Mouse (Mus musculus) left cerebral cortex, adult 2 months (tissue): ENCODE measurements around the gene Nipa2. TPM values are rescaled to one million over a fixed set of nuclear protein-coding genes. Genes with fewer than 3 reads are reported as not detected.
A peak's percentile ranks its signal among the peaks of the same experiment; 100 is the strongest.

ENCODE experiments used
- DNase-seq, 2 experiments: peaks; one replicate each; pipeline ENCODE4 v3.0.0; 2021 to 2022; ENCODE audit warnings: low spot score in 2 of 2, mixed read lengths in 1 of 2; ENCODE audit errors: extremely low spot score in 1 of 2
- H3K27ac ChIP-seq: fragments of 200-600 bp; 2 replicates; pipeline ENCODE4 v1.8.1; 2022
- H3K4me3 ChIP-seq: fragments of 200-600 bp; 2 replicates; pipeline ENCODE4 v1.8.1; 2022
- CTCF ChIP-seq: fragments of 200-600 bp; IDR thresholded peaks from 2 replicates; pipeline ENCODE4 v1.8.1; 2022; ENCODE audit warnings: antibody characterized with exemption, mild to moderate bottlenecking, moderate library complexity
- intact Hi-C: fragments of 180-260 bp; cut with DNase I; formaldehyde crosslinking; loops from one replicate; pipeline ENCODE4 v1.15.1; 2025
- total RNA-seq, 2 experiments: library from RNA; stranded (reverse); gene quantifications; 2 replicates each; pipeline ENCODE4 v1.2.3; 2021

The Nipa2 gene
- total RNA-seq, 2 experiments from 2014 or later, result 47.7 to 52.3 TPM

- DNase-seq, result no peak
- no peak for TF ChIP-seq CTCF
- Histone ChIP-seq H3K4me3 (no peak overlapping the region), H3K27ac (no peak overlapping the region)
- intact Hi-C loops, result no loop called here
Measured at GRCm38 (mm10) chr7:55981511-55981910, 19.2 kb upstream of the Nipa2 start.

- H3K27ac ChIP-seq, result no peak overlapping the region
- TF ChIP-seq CTCF, result peak; percentile 29
- intact Hi-C loops, result no loop called here
- no peak for DNase-seq
- H3K4me3 ChIP-seq, result no peak overlapping the region
Measured at GRCm38 (mm10) chr7:55974429-55974828, 12.2 kb upstream of the Nipa2 start.

- no peak overlapping the region for H3K4me3 ChIP-seq
- intact Hi-C loops, result no loop called here
- DNase-seq, result no peak
- H3K27ac ChIP-seq, result no peak overlapping the region
- no peak for TF ChIP-seq CTCF
Measured at GRCm38 (mm10) chr7:55969415-55969814, 7.1 kb upstream of the Nipa2 start.

- Histone ChIP-seq H3K27ac (peak overlapping the region; percentile 24; the same call in 1 of the 2 replicates), H3K4me3 (peak overlapping the region; percentile 44)
- no peak for TF ChIP-seq CTCF
- DNase-seq, result peak in 1 of 2 experiments; percentile 31
- intact Hi-C loops, result no loop called here
Measured at GRCm38 (mm10) chr7:55968258-55968901, 6.1 kb upstream of the Nipa2 start.

GRCm38 (mm10) chr7:55966866-55967460 is 4.7 kb upstream of the Nipa2 start:
- TF ChIP-seq CTCF, result no peak
- intact Hi-C loops, result no loop called here
- Histone ChIP-seq H3K27ac (no peak overlapping the region), H3K4me3 (no peak overlapping the region)
- no peak for DNase-seq

- no peak for DNase-seq
- Histone ChIP-seq H3K27ac (no peak overlapping the region), H3K4me3 (no peak overlapping the region)
- intact Hi-C loops, result no loop called here
- TF ChIP-seq CTCF, result no peak
Measured at GRCm38 (mm10) chr7:55960506-55960905, 1.8 kb downstream of the Nipa2 start.

- no peak for DNase-seq
- TF ChIP-seq CTCF, result no peak
- Histone ChIP-seq H3K4me3 (no peak overlapping the region), H3K27ac (no peak overlapping the region)
- intact Hi-C loops, result no loop called here
Measured at GRCm38 (mm10) chr7:55959801-55960200, 2.5 kb downstream of the Nipa2 start.

GRCm38 (mm10) chr7:55957916-55958315 is 4.4 kb downstream of the Nipa2 start:
- H3K4me3 ChIP-seq, result no peak overlapping the region
- no peak for DNase-seq
- intact Hi-C loops, result no loop called here
- H3K27ac ChIP-seq, result no peak overlapping the region
- no peak for TF ChIP-seq CTCF

GRCm38 (mm10) chr7:55957178-55957577 is 5.1 kb downstream of the Nipa2 start:
- intact Hi-C loops, result no loop called here
- no peak overlapping the region for H3K4me3 ChIP-seq
- no peak for TF ChIP-seq CTCF
- no peak for DNase-seq
- H3K27ac ChIP-seq, result no peak overlapping the region

- TF ChIP-seq CTCF, result no peak
- intact Hi-C loops, result no loop called here
- no peak overlapping the region for H3K4me3 ChIP-seq
- H3K27ac ChIP-seq, result no peak overlapping the region
- no peak for DNase-seq
Measured at GRCm38 (mm10) chr7:55956054-55956453, 6.2 kb downstream of the Nipa2 start.

GRCm38 (mm10) chr7:55938341-55938740 is 23.9 kb downstream of the Nipa2 start:
- no peak for DNase-seq
- no peak for TF ChIP-seq CTCF
- no peak overlapping the region for H3K27ac ChIP-seq
- no peak overlapping the region for H3K4me3 ChIP-seq
- intact Hi-C loops, result no loop called here

GRCm38 (mm10) chr7:55935025-55935424 is 27.3 kb downstream of the Nipa2 start:
- Histone ChIP-seq H3K4me3 (no peak overlapping the region), H3K27ac (no peak overlapping the region)
- intact Hi-C loops, result no loop called here
- DNase-seq, result no peak
- TF ChIP-seq CTCF, result no peak

GRCm38 (mm10) chr7:55928649-55929048 is 33.6 kb downstream of the Nipa2 start:
- no peak for TF ChIP-seq CTCF
- no peak for DNase-seq
- H3K4me3 ChIP-seq, result no peak overlapping the region
- intact Hi-C loops, result no loop called here
- no peak overlapping the region for H3K27ac ChIP-seq
